Mouse (Mus musculus): Measurements from ENCODE around the gene Cdt1.

The Cdt1 gene

DNA sequence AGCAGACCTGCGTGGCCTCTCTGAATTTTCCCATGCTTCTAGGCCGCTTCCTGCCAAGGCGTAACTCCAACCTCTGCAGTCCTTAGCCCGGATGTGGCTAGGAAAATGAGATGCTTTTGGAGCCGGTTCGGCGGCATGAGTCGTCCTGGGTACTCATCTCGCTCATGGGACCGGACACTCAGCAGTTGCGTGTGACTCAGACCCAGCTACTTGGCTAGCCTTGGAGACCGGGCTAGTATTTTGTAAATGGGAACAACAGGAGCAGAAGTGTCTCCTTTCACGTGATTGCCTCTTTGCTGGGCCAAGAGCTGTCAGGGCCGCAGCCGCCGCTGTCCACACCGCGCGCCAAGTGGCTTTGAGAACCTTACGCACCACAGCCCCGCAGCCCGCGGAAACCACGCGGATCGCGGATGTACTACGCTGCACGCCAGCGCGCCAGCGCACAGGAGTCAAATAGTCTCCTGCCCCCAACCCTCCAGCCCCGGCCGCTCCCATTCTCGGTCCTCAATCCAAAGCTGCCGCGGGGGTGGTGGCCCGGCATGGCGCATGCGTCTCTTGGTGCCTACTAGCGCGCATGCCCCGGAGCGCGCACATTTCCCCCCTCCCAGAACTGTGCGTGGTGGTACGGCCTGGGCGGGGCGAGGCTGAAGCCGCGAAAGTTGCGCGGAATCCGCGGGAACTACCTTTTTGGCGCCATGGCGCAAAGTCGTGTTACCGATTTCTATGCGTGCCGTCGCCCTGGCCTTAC is at the start of gene Cdt1:
Cdt1 (plus strand) TSS at position 655 of the 748 bp plus-strand sequence.
- in situ Hi-C loops (cut with MboI; ENCODE audit: unreplicated experiment in 2 of 2) = loop anchor here (5.0 kb wide), 1 partner anchor 40 kb away; no protein-coding TSS in a partner anchor

DNA sequence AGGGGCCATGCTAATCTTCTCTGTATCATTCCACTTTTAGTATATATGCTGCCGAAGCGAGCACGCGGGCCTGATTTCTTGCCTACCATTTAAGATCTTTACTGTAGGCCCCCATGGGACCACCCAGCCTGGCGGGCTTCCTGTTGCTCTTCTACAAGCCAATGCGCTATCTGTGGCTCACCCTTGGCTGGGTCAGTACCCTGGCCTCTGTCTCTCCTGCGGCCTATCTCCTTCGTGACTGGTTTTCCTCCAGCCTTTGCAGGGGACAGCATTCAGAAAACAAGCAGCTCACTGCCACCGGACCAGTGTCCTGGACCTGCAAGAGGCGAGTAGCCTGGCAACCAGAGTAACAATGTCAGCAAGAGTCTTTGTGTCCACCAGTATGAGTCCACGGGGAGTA is 47.2 kb upstream of the Cdt1 start:
- in situ Hi-C loops (cut with MboI; ENCODE audit: unreplicated experiment in 2 of 2) = no loop called here

DNA sequence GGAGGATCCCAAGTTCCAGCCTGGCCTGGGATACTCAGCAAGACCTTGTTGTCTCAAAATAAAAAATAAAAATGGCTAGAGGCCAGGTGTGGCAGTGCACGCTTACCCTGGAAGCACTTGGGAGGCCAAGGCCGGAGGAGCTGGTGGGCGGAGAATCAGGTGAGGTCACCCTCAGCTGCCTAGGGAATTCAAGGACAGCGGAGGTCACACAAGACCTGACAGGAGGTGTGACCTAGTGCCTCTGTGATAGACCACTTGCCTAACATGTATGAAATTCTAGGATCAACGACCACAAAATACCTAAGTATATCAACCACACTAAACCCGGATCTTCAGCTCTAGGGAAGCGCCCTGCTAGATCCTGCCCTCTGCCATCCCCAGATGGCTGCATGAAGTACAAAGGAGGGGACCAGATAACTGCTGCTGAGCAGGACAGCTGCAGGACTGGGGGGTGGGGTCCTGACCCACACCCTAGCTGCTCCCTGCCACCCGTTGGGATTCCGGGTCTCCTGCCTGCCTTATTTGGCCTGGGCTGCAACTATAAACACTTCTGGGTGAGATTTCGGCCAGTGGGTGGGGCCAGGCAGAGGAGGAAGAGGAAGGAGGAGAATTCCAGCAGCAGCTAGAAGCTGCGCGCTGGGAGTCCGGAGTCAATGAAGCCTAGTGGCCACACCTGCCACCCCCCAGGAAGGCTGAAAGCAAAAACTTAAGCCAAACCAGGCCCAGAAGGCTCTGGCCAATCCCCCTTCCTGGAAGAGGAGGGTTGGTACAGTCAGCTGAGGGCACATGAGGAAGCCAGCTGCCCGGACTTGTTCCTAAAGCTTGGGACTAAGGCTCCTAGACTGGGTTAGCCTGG is 44.8 kb upstream of the Cdt1 start:
- in situ Hi-C loops (cut with MboI; ENCODE audit: unreplicated experiment in 2 of 2) = no loop called here

DNA sequence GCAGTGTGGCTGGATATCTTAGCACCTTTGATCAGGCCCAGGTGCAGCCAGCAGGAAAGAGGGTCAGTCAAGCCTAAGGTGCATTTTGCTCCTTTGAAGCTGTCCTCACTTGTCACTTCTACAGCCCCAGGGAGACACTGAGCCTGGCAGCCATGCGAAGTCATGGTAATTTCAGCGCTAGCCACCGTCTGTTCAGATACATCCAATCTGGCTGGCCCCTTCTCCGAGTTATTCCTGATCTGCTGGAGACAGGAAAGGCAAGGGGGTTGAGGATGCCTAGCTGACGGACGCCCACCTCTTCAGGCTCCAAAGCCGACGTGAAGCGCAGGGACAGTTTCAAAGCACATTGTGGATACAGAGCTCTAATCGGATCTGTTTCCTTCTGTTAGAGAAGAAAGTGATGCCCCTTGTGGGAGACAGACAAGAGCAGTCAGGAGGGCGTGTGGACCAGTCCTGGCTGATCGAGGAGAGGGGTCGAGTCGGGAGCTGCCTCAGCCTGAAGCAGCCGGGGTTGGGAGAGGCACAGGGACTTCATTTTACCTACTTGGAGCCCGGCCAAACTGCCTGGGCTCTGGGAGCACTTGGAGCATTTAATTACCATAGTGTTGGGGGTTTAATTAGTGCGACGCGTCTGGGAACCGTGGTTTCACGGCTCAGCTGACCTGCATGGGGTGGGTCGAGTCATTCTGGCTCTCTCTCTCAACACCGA is 44.0 kb upstream of the Cdt1 start:
- in situ Hi-C loops (cut with MboI; ENCODE audit: unreplicated experiment in 2 of 2) = no loop called here

- in situ Hi-C loops (cut with MboI; ENCODE audit: unreplicated experiment in 2 of 2) = no loop called here
Measured at GRCm38 (mm10) chr8:122524506-122524905, 43.3 kb upstream of the Cdt1 start.

DNA sequence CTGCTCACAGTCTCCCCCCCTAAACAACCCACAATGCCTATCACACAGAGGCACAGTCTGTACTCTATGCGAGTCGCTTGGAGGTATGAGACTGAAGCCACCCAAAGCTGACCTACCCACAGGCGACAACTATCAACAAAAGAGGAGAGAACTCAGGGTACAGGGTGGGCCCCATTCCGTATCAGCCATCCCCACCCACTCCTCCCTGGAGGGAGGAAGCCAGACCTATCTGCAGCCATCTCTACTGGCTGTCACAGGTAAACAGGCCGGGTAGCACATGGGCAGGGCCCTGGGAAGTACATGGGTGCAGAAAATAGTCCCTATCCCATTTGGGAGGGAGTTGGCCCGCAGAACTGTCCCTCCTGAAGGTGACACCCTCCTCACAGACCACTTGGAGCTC is 42.8 kb upstream of the Cdt1 start:
- in situ Hi-C loops (cut with MboI; ENCODE audit: unreplicated experiment in 2 of 2) = no loop called here

- in situ Hi-C loops (cut with MboI; ENCODE audit: unreplicated experiment in 2 of 2) = no loop called here
Measured at GRCm38 (mm10) chr8:122526084-122526483, 41.7 kb upstream of the Cdt1 start.

DNA sequence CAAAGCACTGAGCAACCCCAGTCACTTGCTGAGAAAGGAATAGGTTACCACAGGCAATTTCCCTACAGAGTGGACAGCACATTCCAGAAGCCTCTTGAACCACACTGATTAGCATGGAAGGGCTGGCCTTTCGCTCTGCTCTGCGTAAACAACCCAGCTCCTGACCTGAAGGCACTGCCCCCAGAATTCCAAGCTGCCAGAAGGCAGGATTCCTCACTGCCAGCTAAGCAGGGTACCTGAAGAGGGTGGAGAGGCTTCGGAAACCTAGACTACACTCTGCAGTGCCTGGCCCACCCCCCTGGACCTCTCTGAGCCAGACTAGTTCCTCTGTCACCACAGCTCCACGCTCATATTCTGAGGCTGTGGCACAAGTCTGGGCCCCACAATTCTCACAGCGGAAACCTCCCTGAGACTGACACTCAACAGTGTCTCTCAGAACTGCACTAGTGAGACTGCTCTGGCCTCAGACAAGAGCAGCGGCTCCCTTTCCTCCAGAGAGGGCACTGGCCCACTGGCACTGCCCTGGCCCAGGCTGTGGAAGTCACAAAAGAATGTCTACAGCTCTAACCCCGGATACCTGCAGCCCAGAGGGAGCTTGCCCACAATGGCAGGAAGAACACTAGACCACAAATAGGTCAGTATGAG is 41.2 kb upstream of the Cdt1 start:
- in situ Hi-C loops (cut with MboI; ENCODE audit: unreplicated experiment in 2 of 2) = no loop called here

DNA sequence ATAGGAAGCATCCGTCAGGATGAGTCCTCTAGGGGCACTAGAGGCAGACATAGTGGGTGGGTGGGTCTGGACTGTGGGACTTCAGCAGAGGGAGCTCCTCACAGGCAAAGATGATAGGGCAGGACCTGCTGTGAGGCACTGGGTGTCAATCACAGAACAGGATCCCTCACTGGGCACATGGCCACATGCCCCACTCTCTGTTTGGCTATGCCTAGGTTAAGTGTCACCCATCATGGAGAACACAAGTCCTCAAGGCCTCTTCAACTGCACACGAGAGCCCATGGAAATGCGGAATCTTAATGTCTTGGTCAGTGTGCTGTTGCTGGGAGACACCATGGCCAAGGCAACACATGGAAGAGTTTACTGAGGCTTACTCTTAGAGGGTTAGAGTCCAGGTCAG is 39.9 kb upstream of the Cdt1 start:
- in situ Hi-C loops (cut with MboI; ENCODE audit: unreplicated experiment in 2 of 2) = no loop called here

GRCm38 (mm10) chr8:122529159-122529558 is 38.7 kb upstream of the Cdt1 start:
- in situ Hi-C loops (cut with MboI; ENCODE audit: unreplicated experiment in 2 of 2) = no loop called here

DNA sequence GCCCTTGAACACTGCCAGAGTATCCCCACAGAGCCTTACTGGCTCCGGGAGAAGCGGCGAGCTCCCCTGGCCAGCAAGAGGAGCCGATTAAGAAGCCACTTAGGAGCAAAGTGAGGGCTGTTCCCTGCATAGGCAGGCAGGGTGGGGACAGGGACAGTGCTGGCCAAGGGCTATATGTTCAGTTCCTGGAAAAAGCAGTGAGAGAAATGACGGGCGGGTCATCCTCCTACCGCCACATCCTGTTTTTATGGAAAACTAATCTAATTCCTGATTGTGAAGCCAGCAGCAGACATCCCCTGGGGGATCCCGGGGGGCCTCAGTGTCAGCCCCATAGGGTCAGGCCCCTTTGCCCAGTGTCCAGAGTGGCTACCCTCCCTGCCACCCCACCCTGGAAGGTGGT is 36.5 kb upstream of the Cdt1 start:
- in situ Hi-C loops (cut with MboI; ENCODE audit: unreplicated experiment in 2 of 2) = no loop called here

- in situ Hi-C loops (cut with MboI; ENCODE audit: unreplicated experiment in 2 of 2) = no loop called here
Measured at GRCm38 (mm10) chr8:122537033-122537432, 30.8 kb upstream of the Cdt1 start.

DNA sequence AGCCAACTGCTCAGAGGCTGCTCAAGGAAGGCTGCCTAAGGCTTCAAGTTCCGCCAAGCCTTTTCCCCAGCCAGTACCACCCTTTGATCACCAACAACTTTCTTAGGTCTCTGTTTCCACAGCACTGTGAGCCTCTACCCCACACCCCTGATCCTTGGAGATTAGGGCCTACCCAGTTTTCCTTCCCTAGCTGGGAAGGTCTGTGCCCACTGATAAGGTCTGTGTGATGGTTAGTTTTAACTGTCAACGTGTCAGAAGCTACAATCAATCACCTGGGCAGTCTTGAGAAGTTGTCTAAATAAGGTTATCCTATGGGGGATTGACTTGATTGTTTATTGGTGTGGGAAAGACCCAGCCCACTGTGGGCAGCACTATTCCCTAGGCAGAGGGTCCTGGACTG is 30.0 kb upstream of the Cdt1 start:
- in situ Hi-C loops (cut with MboI; ENCODE audit: unreplicated experiment in 2 of 2) = no loop called here

DNA sequence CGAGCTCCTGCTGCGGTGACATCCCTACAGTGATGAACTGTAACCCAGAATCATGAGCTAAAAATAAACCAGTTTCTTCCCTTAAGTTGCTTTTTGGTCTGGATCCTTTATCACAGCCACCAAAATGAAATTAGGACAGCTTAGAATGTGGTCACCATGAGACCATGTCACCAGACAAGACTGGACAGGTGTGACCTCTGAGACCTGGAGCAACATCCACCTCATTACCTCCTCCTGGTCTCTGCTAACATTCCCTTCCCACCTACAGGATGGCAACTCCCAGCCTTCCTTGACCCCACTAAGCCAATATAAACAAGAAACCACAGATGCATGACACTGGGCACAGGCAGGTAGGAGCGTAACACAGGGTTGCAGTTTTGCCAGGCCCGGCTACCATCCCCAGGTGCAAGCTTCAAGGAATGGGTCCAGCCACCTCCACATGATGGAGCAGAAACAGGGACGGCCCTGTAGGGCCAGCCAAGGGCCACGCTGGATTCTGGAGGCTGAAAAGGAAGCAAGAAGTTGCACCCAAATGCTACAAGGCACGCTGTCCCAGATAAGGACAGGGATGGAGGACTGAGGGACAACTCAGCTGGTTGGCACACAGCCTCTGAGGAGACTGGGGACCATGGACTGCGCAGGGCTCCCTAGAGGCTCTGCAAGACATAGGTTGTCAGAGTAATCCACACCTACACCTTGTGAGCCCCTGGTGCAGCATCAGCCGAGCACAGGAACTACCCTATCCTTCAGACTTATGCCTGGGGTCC is 29.3 kb upstream of the Cdt1 start:
- in situ Hi-C loops (cut with MboI; ENCODE audit: unreplicated experiment in 2 of 2) = no loop called here

DNA sequence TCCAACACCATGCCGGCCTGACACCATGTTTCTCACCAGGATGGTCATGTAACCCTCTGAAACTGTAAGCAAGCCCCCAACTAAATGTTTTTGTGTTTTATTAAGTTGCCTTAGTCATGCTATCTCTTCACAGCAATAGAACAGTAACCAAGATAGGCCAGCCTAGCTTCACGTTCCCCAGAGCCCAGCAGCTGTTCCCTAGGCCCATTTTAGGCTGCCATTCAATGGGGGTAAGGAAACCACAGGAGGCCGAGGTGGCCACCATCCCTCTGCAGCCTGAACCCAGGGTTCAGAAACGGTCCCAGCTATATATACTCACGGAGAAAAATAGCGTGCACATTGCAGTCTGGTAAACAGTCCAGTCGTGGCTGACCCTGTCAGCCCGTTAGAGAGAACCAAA is 23.7 kb upstream of the Cdt1 start:
- in situ Hi-C loops (cut with MboI; ENCODE audit: unreplicated experiment in 2 of 2) = no loop called here

- in situ Hi-C loops (cut with MboI; ENCODE audit: unreplicated experiment in 2 of 2) = loop anchor here (5.0 kb wide), 2 partner anchors 44 to 104 kb away; partner anchors contain the start of gene Mvd (in 1 of the 2)
Measured at GRCm38 (mm10) chr8:122546066-122546755, 21.6 kb upstream of the Cdt1 start.

- in situ Hi-C loops (cut with MboI; ENCODE audit: unreplicated experiment in 2 of 2) = loop anchor here (5.0 kb wide), 2 partner anchors 45 to 105 kb away; partner anchors contain the start of gene Mvd (in 1 of the 2)
Measured at GRCm38 (mm10) chr8:122546811-122547453, 20.9 kb upstream of the Cdt1 start.

GRCm38 (mm10) chr8:122547815-122548214 is 20.0 kb upstream of the Cdt1 start:
- in situ Hi-C loops (cut with MboI; ENCODE audit: unreplicated experiment in 2 of 2) = loop anchor here (5.0 kb wide), 2 partner anchors 46 to 106 kb away; partner anchors contain the start of gene Mvd (in 1 of the 2)

- in situ Hi-C loops (cut with MboI; ENCODE audit: unreplicated experiment in 2 of 2) = loop anchor here (5.0 kb wide), 2 partner anchors 46 to 106 kb away; partner anchors contain the start of gene Mvd (in 1 of the 2)
Measured at GRCm38 (mm10) chr8:122548331-122548730, 19.5 kb upstream of the Cdt1 start.

All from v-Abl transformed pro-B cells (cell line).